Mouse (Mus musculus): ENCODE results near the gene Mycbp2. TPM values are rescaled to one million over a fixed set of nuclear protein-coding genes. Genes with fewer than 3 reads are reported as not detected.

Gene Mycbp2
- polyA plus RNA-seq, 1 experiment from 2014 or later = 28.6 TPM

DNA sequence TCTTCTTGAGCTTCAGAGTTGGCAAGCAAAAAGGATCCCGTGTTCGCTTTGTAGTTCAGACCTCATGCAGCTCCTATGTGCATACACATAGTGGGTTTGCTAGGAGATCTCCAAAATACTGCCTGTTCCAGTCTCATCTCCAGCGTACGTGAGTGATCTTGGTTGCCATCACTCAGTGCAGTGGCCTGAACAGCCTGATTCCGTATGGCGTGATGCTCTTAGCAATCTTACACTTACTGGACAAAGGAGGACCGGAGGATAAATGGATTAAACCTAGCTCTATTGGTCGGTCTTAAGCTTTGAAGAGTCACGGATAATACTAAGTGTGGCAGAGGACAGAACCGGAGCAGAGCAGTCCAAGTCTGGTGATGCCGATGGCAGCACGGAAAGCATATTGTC lies 277.1 kb downstream of the Mycbp2 start:
- DNase-seq (ENCODE audit: low spot score) (no peak), ATAC-seq (ENCODE audit: low read depth) (no peak; the same call in 1 of the 2 replicates)
- H3K4me2 ChIP-seq (ENCODE audit: low read depth, low read length) = peak overlapping the region; percentile 83
- no peaks in the 10 kb centered on the region for H3K4me1 ChIP-seq (ENCODE audit: control insufficient read depth, insufficient read depth, low read length)
- H3K9ac ChIP-seq (ENCODE audit: low read depth, low read length) = peak overlapping the region; percentile 73
- no peaks in the 10 kb centered on the region for H3K27me3 ChIP-seq (replicated peaks; ENCODE audit: control insufficient read depth, insufficient read depth, low read length)
- H3K9me3 ChIP-seq (ENCODE audit: control insufficient read depth, low read length) = no peaks in the 10 kb centered on the region
- peak overlapping the region; percentile 61 for H3K4me3 ChIP-seq (ENCODE audit: low read depth, low read length)
- WGBS = 16% methylated on average over 12 of the region's 12 CpGs
- peak overlapping the region; percentile 77; the same call in 1 of the 2 replicates for H3K27ac ChIP-seq (replicated peaks; ENCODE audit: low read depth, low read length)
- peaks cover 19% of the 10 kb centered on the region for H3K36me3 ChIP-seq (ENCODE audit: control insufficient read depth, insufficient read depth, low read length)

DNA sequence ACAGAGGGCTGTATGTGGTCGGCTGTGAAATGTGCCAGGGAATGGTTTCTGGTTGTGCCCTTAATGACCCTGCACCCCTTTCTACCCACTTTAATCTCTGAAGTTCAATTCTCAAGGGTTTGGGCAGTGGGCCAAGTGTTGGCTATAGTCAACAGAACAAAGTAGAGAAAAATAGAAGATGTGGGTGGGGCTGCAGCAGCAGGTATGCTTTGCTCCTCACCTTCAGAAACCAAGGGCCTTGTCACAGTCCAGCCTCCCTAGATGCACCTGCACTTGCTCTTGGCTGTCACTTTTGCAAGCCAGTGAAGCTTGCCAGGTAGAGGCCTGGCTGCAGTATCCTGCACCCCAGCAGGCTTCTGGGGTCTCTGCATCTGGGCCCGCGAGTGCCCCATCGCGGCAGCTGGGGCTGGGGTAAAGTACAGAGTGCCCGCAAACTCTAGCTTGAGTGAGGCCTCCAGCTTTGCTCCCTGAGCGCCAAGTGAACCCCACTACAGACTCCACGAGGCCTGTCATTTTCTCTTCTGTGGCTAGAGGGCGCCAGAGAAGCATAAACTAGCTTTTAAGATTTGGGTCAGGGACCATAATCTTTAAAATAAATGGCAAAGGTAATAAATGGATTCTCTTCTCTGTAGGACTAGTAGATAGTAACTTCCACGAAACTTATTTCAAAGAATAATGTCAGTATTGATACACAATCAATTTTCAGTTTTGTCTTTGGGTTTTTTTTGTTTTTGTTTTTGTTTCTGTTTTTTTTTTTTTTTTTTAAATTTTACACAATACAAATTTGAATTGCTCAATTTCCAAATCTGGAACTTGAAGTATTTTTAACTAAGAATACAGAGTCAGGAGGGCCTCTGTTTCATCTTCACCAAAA lies 281.1 kb downstream of the Mycbp2 start:
- H3K4me1 ChIP-seq (ENCODE audit: control insufficient read depth, insufficient read depth, low read length) = no peaks in the 10 kb centered on the region
- H3K9ac ChIP-seq (ENCODE audit: low read depth, low read length) = no peak overlapping the region
- no peak overlapping the region for H3K4me2 ChIP-seq (ENCODE audit: low read depth, low read length)
- no peaks in the 10 kb centered on the region for H3K9me3 ChIP-seq (ENCODE audit: control insufficient read depth, low read length)
- no peaks in the 10 kb centered on the region for H3K27me3 ChIP-seq (replicated peaks; ENCODE audit: control insufficient read depth, insufficient read depth, low read length)
- no peak overlapping the region for H3K27ac ChIP-seq (replicated peaks; ENCODE audit: low read depth, low read length)
- ATAC-seq (ENCODE audit: low read depth) = no peak
- no peaks in the 10 kb centered on the region for H3K36me3 ChIP-seq (ENCODE audit: control insufficient read depth, insufficient read depth, low read length)
- peak; percentile 70 for DNase-seq (ENCODE audit: low spot score)
- WGBS = 13% methylated on average over 10 of the region's 10 CpGs
- H3K4me3 ChIP-seq (ENCODE audit: low read depth, low read length) = no peak overlapping the region

Other genes with a start within 250 kb of the Mycbp2 start
- gene Fbxl3, start 247.2 kb downstream of the Mycbp2 start, polyA plus RNA-seq (2014; fragmentation: Nextera tagmentation; extraction: Ambion mirVana) = 34.1 and 35.0 TPM in 2 replicates
- 6.6 and 7.0 TPM in 2 replicates for gene Scel, start 166.5 kb upstream of the Mycbp2 start, polyA plus RNA-seq (2014; fragmentation: Nextera tagmentation; extraction: Ambion mirVana)